Mouse (Mus musculus): Measurements from ENCODE around the gene Prickle2.

Prickle2 gene

DNA sequence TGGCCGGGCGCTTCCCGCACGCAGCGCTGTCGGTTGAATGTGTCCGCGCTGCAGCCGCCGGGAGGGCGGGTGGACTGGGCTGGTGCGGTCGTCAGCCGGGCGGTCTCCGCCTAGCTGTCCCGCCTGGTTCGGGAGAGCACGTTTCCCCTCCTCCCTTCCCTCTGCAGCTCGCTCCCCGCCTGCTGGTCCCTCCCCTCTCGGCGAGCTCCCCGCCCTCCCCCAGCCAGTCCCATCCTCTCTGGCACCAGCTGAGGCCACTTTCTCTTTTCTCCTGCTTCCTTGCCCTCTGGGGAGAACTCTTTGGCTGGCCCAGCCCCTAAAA, at the start of gene Prickle2:
Gene Prickle2 (minus strand): TSS at position 11 of the 322 bp plus-strand sequence.
- no peak for DNase-seq (ENCODE audit: low spot score in 2 of 2)

DNA sequence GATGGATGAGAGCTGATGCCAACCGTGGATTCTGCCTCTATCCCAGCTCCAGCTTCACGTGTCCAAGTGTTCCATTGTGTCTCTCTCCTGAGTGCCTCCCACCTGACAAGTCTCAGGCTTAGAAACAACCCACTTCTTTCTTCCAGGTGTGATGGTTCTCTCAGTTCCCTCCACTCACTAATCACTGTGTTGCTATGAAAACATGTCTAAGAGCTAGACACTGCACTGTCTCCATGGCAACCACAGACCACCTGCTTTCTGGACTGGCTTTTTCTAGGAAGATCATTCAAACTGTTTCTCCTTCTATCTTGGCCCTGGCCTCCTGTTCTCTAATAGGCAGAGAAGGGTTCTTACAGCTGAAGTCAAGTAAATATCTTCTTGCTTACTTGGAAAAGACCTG, 46.8 kb upstream of the Prickle2 start:
- DNase-seq (ENCODE audit: low spot score in 2 of 2) = no peak

DNA sequence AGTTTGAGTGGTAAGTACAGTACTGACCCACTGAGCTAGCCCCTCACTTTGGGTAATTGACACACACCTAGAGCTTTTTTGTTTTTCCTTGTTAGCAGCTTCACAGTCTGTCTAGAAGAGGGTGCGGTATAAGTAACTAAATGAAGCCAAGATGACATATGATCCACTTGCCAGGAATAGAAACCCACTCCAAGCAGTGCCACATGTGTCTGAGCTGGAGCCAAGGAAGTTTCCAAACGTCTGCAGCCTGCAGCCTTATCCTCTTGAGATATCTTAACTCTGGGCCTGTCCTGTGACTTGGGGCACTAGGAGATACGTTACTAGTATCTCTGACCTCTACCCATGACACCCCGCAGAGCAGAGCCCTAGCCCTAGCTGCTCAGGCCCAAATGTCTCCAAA, 43.5 kb upstream of the Prickle2 start:
- DNase-seq (ENCODE audit: low spot score in 2 of 2) = no peak

DNA sequence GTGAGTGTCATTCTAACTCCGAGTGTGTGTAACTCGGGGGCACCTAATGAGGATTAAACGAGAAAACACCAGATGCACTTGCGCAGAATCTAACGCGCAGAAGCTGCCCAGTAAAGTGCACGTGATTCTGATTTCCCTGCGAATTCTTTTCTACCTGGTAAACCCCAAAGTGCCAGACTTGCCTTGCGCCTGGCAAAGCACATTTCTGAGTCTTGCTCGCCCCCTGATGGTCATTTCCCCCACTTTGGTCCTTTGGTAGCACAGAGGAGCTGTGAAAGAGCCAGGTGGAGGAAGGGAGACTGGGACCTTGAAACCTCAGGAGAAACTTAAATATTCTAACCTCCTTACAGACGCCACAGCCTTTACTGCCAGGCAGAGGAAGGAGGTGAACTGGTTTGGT, 37.6 kb upstream of the Prickle2 start:
- no peak for DNase-seq (ENCODE audit: low spot score in 2 of 2)

DNA sequence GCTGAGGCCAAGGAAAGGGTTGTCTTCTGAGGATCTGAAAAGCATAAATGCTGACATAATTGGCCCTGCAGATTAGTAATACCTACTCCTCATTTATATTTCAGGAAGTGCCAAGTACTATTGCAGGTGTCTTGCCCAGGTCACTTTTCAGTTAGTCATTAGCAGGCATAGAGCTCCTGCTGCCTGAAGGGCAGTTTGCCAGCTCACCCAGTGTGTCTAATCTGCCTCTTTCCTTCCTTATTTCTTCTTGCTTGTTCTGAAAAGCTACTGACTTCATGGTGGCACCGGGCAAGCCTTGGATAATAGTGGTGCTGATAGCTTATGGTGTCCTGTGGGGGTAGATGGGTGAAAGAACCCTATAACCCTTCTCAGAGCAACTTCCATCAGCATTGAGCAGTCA, 31.2 kb upstream of the Prickle2 start:
- no peak for DNase-seq (ENCODE audit: low spot score in 2 of 2)

DNA sequence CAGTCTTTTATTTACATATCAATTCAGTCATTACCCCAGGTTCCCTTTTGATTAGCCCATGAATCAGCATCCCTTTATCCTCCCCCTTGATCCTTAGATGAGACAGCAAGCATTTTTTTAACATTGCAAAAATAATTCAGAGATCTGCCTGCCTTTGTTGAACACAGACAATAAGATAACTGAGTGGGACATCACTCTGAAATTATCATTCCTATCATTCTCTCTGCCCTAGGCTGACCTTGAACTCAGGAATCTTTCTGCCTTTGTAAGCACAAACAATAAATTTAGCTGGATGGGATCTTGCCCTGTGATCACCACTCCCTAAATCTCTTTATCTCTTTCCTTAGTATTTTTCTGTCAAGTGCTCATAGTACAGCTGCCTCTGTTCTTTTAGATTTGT, 27.7 kb upstream of the Prickle2 start:
- DNase-seq (ENCODE audit: low spot score in 2 of 2) = no peak

DNA sequence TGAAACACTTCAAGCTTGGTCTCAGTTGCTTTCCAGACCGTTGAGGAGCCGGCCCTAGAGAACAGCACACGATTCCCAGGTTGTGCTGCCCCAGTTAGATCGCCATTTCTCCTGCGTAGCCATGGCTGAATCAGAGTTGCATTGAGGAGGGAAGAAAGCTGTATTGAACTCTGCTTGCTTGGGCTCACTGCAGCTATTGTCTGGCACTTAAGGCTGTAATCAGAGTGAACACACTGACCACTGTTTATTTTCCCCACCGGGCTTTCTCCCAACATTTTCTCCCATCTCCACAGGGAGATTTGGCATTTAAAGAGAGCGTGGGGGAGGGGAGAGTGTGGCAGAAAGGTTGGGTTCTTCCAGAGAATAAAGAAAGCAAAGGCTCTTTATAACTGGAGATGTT, 22.6 kb upstream of the Prickle2 start:
- DNase-seq (ENCODE audit: low spot score in 2 of 2) = no peak

DNA sequence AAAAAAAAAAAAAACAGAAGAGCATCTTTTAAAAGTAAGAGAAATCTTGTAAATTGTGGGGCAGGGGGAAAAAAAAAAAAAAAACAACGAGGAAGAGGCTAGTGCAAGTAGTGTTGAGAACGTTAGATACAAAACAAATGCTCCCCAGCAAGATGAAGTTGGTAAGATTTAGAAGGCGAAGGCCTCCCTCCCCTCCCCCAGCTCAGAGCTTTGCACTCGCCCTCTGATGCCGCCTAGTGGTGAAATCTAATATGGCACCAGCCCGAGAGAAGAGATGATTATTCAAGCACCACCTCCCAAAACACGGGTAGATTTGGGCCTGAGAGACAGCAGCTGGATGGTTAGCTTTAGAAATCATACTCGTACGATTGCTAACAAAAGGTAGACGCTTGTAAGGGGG, 22.1 kb upstream of the Prickle2 start:
- peak in 1 of 2 experiments; percentile 27 for DNase-seq (ENCODE audit: low spot score in 2 of 2)

DNA sequence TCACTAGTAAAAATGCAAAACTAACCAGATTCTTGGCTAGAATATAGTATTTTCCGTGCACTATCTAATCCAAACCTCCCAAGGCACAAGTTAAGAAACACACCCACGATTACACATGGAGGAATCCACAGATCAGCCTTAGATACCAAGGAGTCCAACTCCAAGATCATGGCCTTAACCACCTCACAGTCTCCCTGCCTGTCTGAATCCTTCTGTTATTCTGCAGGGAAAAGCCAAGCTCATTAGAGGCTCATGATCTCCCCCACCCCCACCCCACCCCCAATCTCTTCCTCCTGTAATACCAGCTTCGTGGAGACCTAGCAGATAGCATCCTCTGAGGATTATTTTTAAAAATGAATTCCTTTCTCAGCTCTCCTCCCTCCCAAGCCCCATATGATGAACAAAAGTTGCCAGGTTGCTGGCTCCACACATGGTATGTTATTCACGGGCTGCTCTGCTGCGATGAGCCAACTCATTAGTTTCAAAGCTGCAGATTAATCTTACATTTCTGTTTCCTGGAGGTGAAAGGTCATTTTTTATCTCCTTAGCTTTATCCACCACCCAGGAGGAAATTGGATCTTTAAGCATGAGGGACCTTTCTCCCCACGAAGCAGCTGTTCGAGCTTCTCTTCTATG, 21.5 kb upstream of the Prickle2 start:
- DNase-seq (ENCODE audit: low spot score in 2 of 2) = no peak

DNA sequence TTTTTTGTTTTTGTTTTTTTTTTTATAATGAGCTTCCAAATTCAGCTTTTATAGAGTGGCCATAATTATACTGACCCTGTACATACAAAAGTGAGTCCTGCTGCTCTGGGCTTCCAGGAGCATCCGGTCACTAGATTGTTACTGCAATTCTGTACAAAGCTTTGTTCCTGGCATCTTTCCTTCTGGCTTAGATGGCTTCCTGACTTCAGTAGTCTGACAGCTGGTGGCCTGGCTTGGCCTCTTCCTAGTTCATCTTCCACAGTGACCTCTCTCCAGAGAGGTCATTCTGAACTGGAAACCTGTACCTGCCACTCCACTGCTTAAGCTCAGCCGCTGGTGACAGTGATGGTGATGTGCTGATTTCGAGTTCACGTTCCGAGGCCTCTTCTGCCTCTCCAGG, 20.2 kb upstream of the Prickle2 start:
- no peak for DNase-seq (ENCODE audit: low spot score in 2 of 2)

DNA sequence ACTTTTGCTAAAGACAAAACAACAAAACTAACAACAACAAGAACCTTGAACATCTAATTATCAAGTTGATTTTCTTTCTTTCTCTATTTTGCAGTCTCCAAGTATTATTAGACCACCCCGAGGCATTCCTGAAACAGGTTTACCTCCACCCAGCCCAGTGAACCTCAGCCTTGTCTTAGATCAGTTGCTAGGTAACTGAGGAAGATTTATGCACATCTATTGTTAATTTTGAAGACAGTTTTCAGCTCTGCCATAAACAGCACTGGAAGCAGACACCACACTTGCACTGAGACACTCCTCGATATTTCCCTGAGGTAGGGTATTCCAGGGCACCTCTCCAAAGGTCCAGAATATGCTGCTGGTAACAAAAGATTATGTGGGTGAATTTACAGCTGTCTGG, 18.4 kb upstream of the Prickle2 start:
- DNase-seq (ENCODE audit: low spot score in 2 of 2) = no peak

DNA sequence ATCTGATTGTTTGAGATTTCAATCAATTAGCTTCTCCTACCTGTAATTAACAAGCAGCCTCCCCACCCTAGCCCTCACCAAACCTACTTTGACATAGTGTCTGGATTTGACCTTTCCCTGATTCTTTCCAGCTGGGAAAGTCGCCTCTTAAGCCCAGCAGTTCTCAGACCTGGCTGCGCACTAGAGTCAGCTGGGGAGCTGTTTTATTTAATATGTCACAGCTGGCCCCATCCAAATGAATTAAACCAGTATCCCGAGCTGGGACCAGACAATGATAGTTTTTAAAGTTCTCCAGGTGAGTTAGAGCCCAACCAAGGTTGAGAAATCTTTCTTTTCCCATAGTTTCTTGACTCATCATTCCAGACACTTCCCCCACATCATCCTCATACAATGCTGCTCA, 9.9 kb upstream of the Prickle2 start:
- DNase-seq (ENCODE audit: low spot score in 2 of 2) = no peak

DNA sequence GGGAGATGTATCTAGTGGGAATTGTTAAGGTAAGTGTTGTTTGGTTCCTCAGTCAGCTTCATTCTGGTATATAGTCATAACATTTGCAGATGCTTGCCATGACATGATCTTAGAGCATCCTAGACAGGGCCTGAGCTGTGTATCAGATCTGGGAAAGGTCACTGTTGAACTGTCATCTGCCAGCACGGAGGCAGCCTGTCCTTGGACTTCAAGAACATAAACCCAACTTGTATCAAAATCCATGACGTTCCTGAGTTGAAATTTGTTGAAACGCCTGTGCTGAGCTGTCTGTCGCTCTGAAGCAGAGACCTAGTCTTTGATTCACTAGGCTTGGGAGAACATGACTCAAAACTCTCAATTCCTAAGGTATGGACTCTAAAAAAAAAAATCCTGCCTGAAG, 8.8 kb upstream of the Prickle2 start:
- no peak for DNase-seq (ENCODE audit: low spot score in 2 of 2)

DNA sequence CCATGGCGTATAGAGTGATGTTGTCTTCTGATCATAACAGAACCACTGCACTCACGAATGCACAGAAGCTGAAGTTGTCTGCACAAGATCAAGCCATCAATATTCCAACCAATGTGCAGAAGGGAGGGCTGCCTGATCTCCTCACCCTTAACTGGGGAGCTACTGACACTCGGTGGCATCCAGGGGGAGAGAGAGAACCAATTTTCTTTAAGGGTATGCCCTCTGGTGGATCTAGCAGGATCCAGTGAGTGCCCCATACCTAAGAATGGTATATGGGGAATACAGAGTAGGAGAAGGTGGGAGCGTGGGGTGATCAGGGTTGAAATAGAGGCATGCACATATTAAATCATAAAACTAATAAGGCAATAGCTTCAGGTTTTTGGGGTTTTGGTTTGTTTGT, 2.2 kb upstream of the Prickle2 start:
- DNase-seq (ENCODE audit: low spot score in 2 of 2) = no peak

DNA sequence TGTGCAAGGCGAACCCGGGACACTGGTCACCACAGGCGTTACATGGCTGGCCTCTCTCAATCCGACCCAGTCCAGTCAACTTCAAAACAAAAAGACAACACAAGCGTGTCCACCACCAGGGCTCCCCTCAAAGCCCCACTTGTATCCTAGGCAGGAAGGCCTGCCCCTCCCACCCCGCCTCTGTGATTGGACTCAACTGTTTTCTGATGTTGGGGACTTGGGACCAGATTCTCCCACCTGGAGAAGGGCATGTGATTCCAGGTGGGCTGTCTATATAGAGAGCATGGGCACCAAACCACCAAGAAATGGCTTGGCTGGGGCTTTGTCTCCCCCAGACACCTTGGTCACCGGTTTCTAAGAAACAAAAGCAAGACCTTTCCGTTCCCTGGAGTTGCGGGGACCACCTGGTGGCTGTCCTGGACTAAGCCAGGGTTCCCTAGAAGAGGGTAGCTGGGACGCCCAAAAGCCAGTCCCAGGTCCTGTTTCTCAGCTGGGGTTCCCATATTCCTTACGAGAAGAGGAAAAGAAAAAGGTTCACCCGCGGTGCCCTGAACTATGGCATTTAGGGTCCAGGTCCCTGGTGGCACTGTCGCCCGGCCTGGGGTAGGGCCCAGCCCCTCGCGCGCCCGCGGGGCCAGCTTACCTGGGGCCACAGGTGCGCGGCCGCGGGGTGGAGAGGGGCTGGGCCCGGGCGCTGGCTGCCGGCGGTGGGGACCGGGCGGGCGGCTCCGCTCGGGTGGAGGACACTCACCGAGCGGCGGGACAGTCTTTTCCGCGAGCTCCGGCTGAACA, 406 bp downstream of the Prickle2 start:
- no peak for DNase-seq (ENCODE audit: low spot score in 2 of 2)

DNA sequence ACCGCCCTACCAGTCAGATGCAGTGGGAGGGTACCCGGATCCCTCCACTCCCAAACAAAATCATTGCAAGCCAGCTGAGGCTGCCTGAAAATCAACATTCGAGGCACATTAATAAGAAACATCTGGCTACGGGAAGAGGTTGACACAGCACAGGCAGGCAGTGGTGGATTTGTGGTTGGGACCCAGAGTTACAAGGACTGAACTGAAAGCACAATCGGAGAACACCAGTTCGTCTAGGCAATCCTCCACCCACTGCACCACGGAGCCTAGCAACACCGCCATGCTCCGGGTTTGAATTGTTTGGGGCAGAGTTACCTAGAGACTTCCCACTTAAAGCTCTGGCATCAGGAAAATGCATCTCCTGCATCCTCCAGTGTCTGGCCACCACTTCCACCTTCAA, 1.1 kb downstream of the Prickle2 start:
- no peak for DNase-seq (ENCODE audit: low spot score in 2 of 2)

DNA sequence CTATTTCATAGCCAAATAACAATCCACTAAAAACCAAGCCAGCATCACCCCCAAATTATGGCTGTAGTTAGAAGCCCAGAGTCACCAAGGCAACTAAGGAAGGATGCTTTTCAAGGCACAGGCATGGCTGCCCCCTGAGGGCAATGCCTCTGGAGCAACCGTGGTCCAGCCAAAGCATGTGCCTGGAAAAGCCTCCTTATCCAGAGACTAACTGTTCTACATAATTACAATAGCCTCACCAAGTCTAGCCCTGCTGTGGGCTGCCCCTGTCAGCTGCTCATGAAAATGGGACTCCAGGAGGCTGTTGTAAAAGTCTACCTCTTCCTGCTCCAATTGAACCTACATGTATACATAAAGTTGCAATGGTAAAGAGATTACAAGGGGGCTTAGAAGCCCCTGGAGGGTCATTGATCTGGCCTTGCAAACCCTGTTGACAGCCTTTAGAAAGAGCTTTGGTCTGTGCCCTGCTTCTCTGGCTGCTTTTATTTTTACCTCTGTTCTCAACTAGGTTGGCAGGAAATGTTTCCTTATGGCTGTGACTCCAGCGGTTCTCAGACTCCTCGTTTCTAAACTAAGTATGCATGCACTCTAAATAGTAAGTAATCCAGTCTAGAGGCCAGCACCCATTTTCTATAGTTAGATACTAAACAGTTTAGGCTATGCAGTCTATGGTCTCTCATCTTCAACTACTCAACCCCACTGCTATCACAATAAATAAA, 6.3 kb downstream of the Prickle2 start:
- no peak for DNase-seq (ENCODE audit: low spot score in 2 of 2)

DNA sequence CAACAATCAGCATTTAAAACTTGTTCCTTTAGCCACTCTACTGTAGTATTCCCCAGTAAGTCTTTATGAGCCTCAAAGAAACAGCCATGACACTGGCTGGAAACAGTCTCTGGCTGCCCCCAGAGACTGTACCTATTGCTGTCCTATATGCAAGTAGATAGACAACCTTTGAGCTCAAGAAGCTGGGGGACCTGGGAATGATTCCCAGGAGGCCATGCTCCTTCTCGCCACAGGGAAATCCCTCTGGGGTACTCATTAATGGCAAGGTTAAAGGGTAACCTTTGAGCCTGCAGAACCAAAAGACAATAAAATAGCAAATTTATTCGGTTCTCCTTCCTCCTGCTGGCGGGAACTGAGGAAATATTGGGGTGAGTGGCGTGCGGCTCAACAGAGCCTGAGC, 8.1 kb downstream of the Prickle2 start:
- no peak for DNase-seq (ENCODE audit: low spot score in 2 of 2)

DNA sequence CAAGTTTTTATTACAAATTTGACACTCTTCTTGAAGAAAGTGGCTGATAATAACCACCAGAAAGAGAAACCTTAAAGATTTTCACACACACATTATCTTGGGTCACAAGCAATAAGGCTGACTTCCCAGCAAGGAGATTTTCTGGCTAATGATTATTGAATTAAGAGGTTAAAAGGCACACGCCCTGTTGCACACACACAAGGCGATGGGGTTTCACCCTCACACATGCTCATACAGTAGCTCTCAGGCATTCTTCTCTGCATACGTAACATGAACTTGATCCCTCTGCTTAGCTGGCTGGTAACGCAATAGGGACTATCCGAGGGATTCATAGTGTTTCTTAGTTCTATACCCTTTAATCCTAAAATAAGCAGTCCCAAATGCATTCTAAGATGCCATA, 18.6 kb downstream of the Prickle2 start:
- no peak for DNase-seq (ENCODE audit: low spot score in 2 of 2)

DNA sequence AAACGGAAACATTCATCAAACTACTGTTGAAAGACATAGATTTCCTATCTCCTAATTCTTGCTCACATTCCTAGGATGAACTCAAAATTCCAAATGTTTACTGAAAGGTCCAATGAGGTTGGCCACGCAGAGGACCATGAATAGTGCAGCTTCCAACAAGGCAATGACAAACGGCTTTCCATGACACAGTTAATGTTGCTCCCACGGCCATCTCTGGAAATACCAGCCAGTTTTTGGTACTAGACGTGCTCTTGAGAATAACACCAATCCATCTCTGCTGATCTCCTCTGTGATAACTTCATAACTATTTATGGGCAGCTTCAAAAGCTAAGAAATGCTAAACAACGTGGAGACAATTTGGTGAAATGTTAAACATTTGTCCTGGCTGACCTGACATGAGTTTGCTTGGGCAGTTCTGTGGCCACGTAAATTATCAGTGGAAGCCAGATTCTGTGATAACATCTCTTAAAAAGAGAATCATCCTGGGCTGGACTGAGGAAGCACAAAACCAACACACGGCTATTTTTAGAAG, 31.5 kb downstream of the Prickle2 start:
- no peak for DNase-seq (ENCODE audit: low spot score in 2 of 2)

DNA sequence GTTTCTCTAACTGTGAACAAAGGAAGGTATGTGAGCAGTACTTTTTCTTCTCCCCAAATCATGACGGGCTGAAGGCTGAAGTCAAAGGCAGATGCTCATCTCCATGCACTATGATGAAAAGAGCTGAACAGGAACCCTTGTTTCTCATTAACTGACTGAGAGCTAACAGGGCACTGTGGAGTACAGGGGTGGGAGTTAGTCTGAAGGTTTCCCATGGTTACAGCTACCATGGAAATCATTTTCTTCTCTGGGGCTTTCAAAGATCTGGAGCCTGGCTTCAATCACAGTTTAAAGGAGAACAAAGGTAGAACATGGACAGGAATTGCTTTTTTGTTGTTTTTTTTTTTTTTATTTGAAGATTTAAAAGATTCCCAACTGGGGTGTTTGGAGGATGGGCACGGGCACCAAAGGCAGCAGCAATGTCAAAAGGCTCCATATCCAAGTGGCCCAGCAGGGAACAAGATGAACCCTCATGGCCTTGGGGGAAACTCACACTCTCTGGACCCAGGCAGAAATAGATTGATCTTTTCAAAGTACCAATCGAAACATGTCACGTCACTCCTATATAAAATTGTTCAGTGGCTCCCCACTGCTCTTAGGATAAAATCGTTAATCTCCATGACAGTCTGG, 35.3 kb downstream of the Prickle2 start:
- no peak for DNase-seq (ENCODE audit: low spot score in 2 of 2)

DNA sequence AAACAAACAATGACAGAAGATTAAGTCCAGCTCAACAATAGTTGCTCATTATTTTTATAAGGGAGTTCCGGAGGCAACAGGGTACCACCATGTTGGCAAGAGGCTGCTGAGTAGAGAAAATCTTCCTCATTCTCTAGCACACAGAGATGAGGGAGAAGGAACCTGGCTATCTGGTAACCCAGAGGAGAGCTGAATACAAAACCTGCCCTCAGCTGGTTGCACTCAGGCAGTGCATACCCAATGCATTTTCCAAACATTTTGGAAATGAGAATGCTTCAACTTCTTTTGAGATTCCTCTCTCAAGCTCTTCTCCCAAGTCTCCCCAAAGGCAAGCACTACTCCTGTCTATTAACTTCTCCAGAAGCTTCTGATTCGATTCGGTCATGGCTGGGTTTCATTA, 36.3 kb downstream of the Prickle2 start:
- no peak for DNase-seq (ENCODE audit: low spot score in 2 of 2)
